Mouse (Mus musculus) heart, postnatal 0 days (tissue): ENCODE measurements around the gene Apon.

ENCODE experiments used
- CTCF ChIP-seq: IDR thresholded peaks from 2 replicates; pipeline ENCODE4 v1.5.1; 2016; ENCODE audit warnings: antibody characterized with exemption, control low read depth, low read depth
- EP300 ChIP-seq: IDR thresholded peaks from 2 replicates; pipeline ENCODE4 v1.6.1; 2016; ENCODE audit warnings: antibody characterized with exemption, low read depth

- no peak for TF ChIP-seq EP300
- TF ChIP-seq CTCF: peak; percentile 69
Observed at GRCm38 (mm10) chr10:128212871-128213323, 41.0 kb upstream of the Apon start.
